Mouse (Mus musculus): ENCODE measurements at regions not wholly inside any gene's neighbourhood (a gene's known extent, or its start where the extent isn't known, plus 50 kb on each side); places are given as distances from the start of the nearest gene placed in this dataset.

GRCm38 (mm10) chr5:119570054-119570453 lies 100.4 kb upstream of the Tbx3 start:
- Histone ChIP-seq H3K79me2 (replicated peaks; ENCODE audit: control insufficient read depth, insufficient read depth, low read length) (no peaks in the 10 kb centered on the region), H3K27me3 (ENCODE audit: control insufficient read depth, insufficient read depth, low read length) (no peaks in the 10 kb centered on the region), H3K4me3 (no peak overlapping the region), H3K27ac (no peak overlapping the region), H3K4me1 (ENCODE audit: control insufficient read depth, insufficient read depth, low read length) (no peaks in the 10 kb centered on the region), H3K9ac (ENCODE audit: low read depth, low read length) (no peak overlapping the region), H3K36me3 (ENCODE audit: control insufficient read depth, insufficient read depth, low read length) (no peaks in the 10 kb centered on the region)
- TF ChIP-seq CTCF (IDR thresholded peaks at IDR 0.05) (no peak), POLR2A (IDR thresholded peaks at IDR 0.05; ENCODE audit: insufficient read depth, low read depth, low read length) (no peak), EP300 (IDR thresholded peaks at IDR 0.05; ENCODE audit: insufficient read depth, low read depth, low read length) (no peak)
- WGBS: 41% methylated on average over 8 of the region's 8 CpGs
- intact Hi-C loops (cut with DNase I): loop anchor here (10.0 kb wide), 1 partner anchor 695 kb away; no protein-coding TSS in a partner anchor
- no peak for DNase-seq

- DNase-seq: no peak
- Histone ChIP-seq H3K27ac (no peak overlapping the region), H3K4me3 (no peak overlapping the region), H3K27me3 (ENCODE audit: control insufficient read depth, insufficient read depth, low read length) (no peaks in the 10 kb centered on the region), H3K9ac (ENCODE audit: low read depth, low read length) (no peak overlapping the region), H3K36me3 (ENCODE audit: control insufficient read depth, insufficient read depth, low read length) (no peaks in the 10 kb centered on the region), H3K79me2 (replicated peaks; ENCODE audit: control insufficient read depth, insufficient read depth, low read length) (no peaks in the 10 kb centered on the region), H3K4me1 (ENCODE audit: control insufficient read depth, insufficient read depth, low read length) (no peaks in the 10 kb centered on the region)
- intact Hi-C loops (cut with DNase I): loop anchor here (10.0 kb wide), 1 partner anchor 697 kb away; no protein-coding TSS in a partner anchor
- WGBS: 97% methylated on average over 3 of the region's 3 CpGs
- TF ChIP-seq POLR2A (IDR thresholded peaks at IDR 0.05; ENCODE audit: insufficient read depth, low read depth, low read length) (no peak), CTCF (IDR thresholded peaks at IDR 0.05) (peak; percentile 40), EP300 (IDR thresholded peaks at IDR 0.05; ENCODE audit: insufficient read depth, low read depth, low read length) (no peak)
Measured at GRCm38 (mm10) chr5:119571644-119572043, 98.8 kb upstream of the Tbx3 start.

DNA sequence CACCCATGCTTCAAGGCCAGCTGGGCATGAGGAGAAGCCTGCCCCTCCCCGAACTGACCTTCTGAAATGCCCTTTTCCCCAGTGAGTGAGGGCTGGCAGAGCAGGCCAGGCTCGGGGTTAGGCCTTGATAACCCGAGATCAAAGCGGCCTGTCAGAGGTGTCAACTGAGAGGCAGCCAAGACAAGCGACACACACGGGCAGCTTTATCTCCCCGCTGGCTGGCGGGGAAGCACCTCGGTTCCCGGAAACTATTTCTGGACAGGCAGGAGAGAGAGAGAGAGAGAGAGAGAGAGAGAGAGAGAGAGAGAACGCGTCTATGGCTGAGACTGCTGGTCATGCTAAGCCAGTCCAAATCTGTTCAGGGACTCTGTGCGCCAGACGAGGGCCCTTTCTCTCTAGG lies 95.3 kb upstream of the Tbx3 start:
- Histone ChIP-seq H3K79me2 (replicated peaks; ENCODE audit: control insufficient read depth, insufficient read depth, low read length) (no peaks in the 10 kb centered on the region), H3K27me3 (ENCODE audit: control insufficient read depth, insufficient read depth, low read length) (no peaks in the 10 kb centered on the region), H3K9ac (ENCODE audit: low read depth, low read length) (no peak overlapping the region), H3K4me3 (no peak overlapping the region), H3K27ac (peak overlapping the region; percentile 51; the same call in 1 of the 2 replicates), H3K36me3 (ENCODE audit: control insufficient read depth, insufficient read depth, low read length) (no peaks in the 10 kb centered on the region), H3K4me1 (ENCODE audit: control insufficient read depth, insufficient read depth, low read length) (peaks cover 1% of the 10 kb centered on the region)
- WGBS: 6% methylated on average over 14 of the region's 14 CpGs
- peak; percentile 64 to 83 for DNase-seq
- intact Hi-C loops (cut with DNase I): loop anchor here (2.0 to 10.0 kb wide), 2 partner anchors 92 to 700 kb away; no protein-coding TSS in a partner anchor
- TF ChIP-seq EP300 (IDR thresholded peaks at IDR 0.05; ENCODE audit: insufficient read depth, low read depth, low read length) (peak; percentile 84; the same call in 1 of the 2 replicates), POLR2A (IDR thresholded peaks at IDR 0.05; ENCODE audit: insufficient read depth, low read depth, low read length) (no peak), CTCF (IDR thresholded peaks at IDR 0.05) (no peak)

GRCm38 (mm10) chr5:119579288-119579687 lies 91.2 kb upstream of the Tbx3 start:
- Histone ChIP-seq H3K27me3 (ENCODE audit: control insufficient read depth, insufficient read depth, low read length) (no peaks in the 10 kb centered on the region), H3K4me1 (ENCODE audit: control insufficient read depth, insufficient read depth, low read length) (peaks cover 1% of the 10 kb centered on the region), H3K79me2 (replicated peaks; ENCODE audit: control insufficient read depth, insufficient read depth, low read length) (no peaks in the 10 kb centered on the region), H3K27ac (no peak overlapping the region), H3K9ac (ENCODE audit: low read depth, low read length) (no peak overlapping the region), H3K4me3 (no peak overlapping the region), H3K36me3 (ENCODE audit: control insufficient read depth, insufficient read depth, low read length) (no peaks in the 10 kb centered on the region)
- TF ChIP-seq CTCF (IDR thresholded peaks at IDR 0.05): no peak
- TF ChIP-seq POLR2A (IDR thresholded peaks at IDR 0.05; ENCODE audit: insufficient read depth, low read depth, low read length): no peak
- no peak for TF ChIP-seq EP300 (IDR thresholded peaks at IDR 0.05; ENCODE audit: insufficient read depth, low read depth, low read length)
- intact Hi-C loops (cut with DNase I): loop anchor here (10.0 kb wide), 1 partner anchor 704 kb away; no protein-coding TSS in a partner anchor
- no peak for DNase-seq
- 92% methylated on average over 2 of the region's 2 CpGs for WGBS

DNA sequence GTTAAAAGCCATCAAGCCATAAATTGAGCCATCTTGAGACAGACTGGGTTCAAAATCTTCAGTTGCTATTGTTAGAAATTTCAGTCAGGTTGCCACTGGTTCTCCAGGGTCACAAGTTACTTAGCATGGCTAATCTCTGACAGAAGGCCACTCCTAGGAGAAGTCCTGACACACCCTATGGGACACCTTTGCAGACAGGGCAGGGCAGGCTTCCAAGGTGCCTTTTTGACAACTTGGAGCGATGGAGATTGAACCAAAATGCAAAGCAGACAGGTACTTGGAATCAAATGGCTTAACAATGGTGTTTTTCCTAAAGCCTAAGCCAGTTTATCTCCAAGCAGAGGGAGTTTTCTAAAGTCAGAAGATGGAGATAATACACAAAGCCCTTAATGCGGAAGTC lies 90.7 kb upstream of the Tbx3 start:
- H3K36me3 ChIP-seq (ENCODE audit: control insufficient read depth, insufficient read depth, low read length): no peaks in the 10 kb centered on the region
- WGBS: 69% methylated on average over 2 of the region's 2 CpGs
- no peak overlapping the region for H3K9ac ChIP-seq (ENCODE audit: low read depth, low read length)
- no peak for TF ChIP-seq POLR2A (IDR thresholded peaks at IDR 0.05; ENCODE audit: insufficient read depth, low read depth, low read length)
- TF ChIP-seq CTCF (IDR thresholded peaks at IDR 0.05): no peak
- no peak for TF ChIP-seq EP300 (IDR thresholded peaks at IDR 0.05; ENCODE audit: insufficient read depth, low read depth, low read length)
- no peak for DNase-seq
- H3K79me2 ChIP-seq (replicated peaks; ENCODE audit: control insufficient read depth, insufficient read depth, low read length): no peaks in the 10 kb centered on the region
- H3K27ac ChIP-seq: no peak overlapping the region
- peaks cover 1% of the 10 kb centered on the region for H3K4me1 ChIP-seq (ENCODE audit: control insufficient read depth, insufficient read depth, low read length)
- intact Hi-C loops (cut with DNase I): loop anchor here (10.0 kb wide), 1 partner anchor 705 kb away; no protein-coding TSS in a partner anchor
- H3K27me3 ChIP-seq (ENCODE audit: control insufficient read depth, insufficient read depth, low read length): no peaks in the 10 kb centered on the region
- no peak overlapping the region for H3K4me3 ChIP-seq

DNA sequence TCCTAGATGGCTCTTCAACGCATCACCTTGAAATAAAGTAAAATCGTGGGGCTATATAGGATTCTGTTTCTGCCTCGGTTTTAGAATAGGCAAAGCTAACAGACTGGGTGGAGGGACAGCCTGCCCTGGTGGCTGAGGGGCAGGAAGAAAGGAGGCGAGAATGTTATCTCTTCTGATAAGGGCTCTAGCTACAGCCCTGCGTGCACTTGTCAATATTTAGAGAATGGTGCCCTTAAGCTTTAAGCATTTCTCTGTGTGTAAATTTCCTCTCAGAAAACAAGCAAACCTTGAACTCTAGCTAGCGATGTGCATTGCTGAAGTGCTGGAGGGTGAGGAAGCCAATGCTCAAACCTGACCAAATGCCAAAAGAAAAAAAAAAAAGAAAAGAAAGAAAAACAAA lies 90.1 kb upstream of the Tbx3 start:
- no peaks in the 10 kb centered on the region for H3K27me3 ChIP-seq (ENCODE audit: control insufficient read depth, insufficient read depth, low read length)
- H3K79me2 ChIP-seq (replicated peaks; ENCODE audit: control insufficient read depth, insufficient read depth, low read length): no peaks in the 10 kb centered on the region
- H3K4me3 ChIP-seq: no peak overlapping the region
- H3K36me3 ChIP-seq (ENCODE audit: control insufficient read depth, insufficient read depth, low read length): no peaks in the 10 kb centered on the region
- no peak for DNase-seq
- H3K27ac ChIP-seq: no peak overlapping the region
- TF ChIP-seq POLR2A (IDR thresholded peaks at IDR 0.05; ENCODE audit: insufficient read depth, low read depth, low read length) (no peak), CTCF (IDR thresholded peaks at IDR 0.05) (no peak), EP300 (IDR thresholded peaks at IDR 0.05; ENCODE audit: insufficient read depth, low read depth, low read length) (no peak)
- intact Hi-C loops (cut with DNase I): no loop called here
- H3K4me1 ChIP-seq (ENCODE audit: control insufficient read depth, insufficient read depth, low read length): peaks cover 1% of the 10 kb centered on the region
- H3K9ac ChIP-seq (ENCODE audit: low read depth, low read length): no peak overlapping the region
- 36% methylated on average over 6 of the region's 6 CpGs for WGBS

Measured in heart, adult 2 months (tissue).